Mouse (Mus musculus) gastrocnemius, postnatal 10 days (tissue): ENCODE measurements around the gene Slc26a9. TPM values are rescaled to one million over a fixed set of nuclear protein-coding genes. Genes with fewer than 3 reads are reported as not detected.
A peak's percentile ranks its signal among the peaks of the same experiment; 100 is the strongest.

ENCODE experiments used
- DNase-seq: peaks from one replicate; pipeline ENCODE4 v3.0.0; 2021; ENCODE audit warnings: mixed read lengths
- long read RNA-seq, 2 experiments: library from polyadenylated mRNA; stranded (forward); transcript quantifications; one replicate each; pipeline ENCODE4 v2.0.0; 2021
- total RNA-seq, 2 experiments: library from RNA; stranded (reverse); gene quantifications; 2 replicates each; pipeline ENCODE4 v1.2.3; 2021

Slc26a9 gene
- total RNA-seq: not detected
- long read RNA-seq, experiment 1: 0 reads
- long read RNA-seq, experiment 2: 0 reads

DNA sequence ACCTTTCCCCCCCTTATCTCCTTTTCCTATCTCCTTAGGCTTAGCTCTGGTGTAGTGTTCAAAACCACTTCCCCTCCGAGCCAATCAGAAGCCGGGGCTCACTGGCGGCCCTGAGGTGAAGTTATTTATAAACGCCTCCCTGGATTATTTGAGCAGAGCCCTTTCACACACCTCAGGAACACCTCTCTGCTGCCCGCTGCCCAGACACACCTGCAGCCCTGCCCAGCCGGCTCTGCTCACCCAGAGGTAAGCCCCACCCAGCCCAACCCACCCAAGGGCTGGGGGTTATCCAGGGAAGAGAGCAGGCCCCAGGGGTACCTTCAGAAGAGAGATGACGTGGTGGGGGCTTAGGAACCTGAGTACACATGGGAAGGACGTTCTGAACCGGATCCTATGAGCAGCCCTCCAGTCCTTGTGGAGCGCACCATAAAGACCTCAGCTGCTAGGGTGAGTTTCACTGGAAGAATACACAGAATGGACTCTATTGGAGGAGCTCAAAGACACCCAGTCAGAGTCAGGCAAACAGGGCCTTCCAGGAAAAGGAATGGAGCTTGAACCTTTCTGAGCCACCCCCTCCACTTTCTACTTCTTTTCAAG lies at the start of gene Slc26a9:
TSS of gene Slc26a9 (plus strand) at position 155 of the 597 bp plus-strand sequence.
- DNase-seq: no peak

DNA sequence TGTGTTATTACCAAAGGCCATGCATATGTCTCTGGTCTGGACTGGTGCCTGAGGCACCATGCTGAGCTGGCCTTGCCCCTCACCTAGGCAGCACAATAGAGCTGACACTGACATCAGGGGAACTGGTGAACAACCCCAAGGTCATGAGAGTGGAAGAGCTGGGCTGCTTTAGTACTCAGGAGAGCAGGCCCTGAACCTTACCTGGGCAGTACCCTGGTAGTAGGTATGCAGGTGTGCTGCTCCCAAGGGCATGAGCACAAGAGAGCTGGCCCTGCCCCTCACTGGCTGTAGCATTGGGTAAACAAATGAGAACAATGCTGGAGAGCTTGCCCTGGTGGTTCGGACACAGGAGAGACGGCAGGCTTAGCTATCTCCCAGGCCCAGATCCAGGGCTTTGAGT lies 48.5 kb upstream of the Slc26a9 start:
- no peak for DNase-seq

DNA sequence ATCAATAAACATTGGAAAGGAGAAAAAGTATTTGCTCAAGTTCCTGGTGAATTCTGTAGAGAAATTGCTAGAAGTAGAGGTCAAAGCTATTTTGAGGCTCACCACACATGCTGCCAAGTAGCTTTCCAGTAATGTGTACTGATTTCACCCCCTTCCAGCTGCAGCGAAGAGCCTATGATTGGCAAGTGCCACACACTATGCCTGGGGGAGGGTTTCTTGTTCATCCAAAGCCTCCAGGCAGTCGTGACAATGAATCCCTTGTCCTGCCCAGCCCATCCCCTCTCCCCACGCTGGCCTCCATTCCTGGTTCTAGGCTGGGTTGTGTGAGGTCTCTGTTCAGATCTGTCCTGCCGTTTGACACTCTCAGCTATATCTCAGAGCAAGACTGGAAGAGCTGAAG lies 47.5 kb upstream of the Slc26a9 start:
- no peak for DNase-seq

DNA sequence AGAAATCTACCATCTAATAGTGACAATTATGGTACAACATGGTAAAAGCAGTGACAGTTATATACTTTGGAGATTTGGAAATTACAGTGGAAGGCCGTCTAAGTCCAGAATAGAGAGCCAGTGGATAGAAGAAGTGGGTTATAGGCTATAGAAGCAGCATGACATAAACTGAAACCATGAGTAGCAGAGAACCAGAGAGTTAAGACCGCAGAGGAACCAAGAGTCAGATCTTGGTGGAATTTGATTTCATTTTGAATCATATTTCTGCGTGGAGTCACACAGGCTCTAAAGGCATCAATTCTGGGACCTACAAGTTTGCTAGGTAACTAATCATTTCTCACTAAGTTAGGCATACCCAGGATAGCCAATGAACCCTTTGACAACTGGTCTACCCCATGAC lies 45.1 kb upstream of the Slc26a9 start:
- DNase-seq: no peak

DNA sequence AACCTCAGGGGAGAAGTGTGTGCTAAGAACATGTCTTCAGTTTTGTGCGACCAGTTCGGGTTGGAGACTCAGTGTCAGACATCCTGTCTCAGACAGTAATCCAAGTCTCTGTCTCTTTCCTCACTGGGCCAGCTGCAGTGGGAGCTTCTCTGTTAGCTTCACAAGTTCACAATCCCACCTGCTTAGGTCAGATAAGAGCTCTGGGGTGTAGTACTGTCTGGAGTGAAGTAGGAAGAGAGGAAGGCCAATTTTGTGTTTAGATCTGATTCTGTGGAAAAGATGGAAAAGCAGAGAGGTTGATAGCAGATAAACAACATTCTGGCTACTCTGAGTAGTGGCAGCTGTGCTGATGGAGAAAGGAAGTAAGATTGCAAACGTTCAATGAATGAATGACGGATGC lies 44.2 kb upstream of the Slc26a9 start:
- no peak for DNase-seq

DNA sequence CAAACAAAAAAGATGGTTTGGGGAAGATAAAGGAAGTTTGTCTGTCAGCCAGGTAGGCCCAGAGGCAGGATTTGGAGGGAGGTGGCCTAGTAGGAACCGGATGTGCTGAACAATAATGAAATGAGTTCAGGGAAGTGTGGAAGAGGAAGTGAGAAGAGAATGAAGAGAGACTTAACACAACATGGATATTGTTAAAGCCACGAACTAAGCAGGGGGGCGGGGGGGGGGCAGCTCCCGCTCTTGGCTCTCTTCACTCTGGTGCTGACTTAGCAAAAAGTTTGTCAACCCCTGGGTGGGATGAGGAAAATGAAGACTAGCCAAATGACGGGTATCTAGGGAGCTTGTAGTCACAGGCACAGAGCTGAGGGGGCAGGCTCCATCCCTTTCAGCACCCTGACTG lies 43.4 kb upstream of the Slc26a9 start:
- no peak for DNase-seq

DNA sequence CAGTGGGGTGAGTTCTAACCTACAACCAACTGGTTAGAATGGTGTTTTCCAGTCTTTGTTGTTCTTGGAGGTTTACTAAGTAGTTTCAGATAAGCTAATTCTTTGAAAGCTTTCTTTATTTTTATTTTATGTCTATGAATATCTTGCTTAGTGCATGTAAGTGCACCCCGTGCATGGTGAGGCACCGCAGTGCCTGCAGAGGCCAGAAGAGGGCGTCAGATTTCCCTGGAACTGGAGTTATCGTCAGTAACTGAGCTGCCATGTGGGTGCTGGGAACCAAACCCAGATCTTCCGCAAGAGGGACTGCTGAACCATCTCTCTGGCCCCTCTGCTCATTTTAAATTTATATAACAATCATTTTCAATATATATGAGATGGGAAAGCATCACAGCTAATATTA lies 42.4 kb upstream of the Slc26a9 start:
- DNase-seq: no peak

DNA sequence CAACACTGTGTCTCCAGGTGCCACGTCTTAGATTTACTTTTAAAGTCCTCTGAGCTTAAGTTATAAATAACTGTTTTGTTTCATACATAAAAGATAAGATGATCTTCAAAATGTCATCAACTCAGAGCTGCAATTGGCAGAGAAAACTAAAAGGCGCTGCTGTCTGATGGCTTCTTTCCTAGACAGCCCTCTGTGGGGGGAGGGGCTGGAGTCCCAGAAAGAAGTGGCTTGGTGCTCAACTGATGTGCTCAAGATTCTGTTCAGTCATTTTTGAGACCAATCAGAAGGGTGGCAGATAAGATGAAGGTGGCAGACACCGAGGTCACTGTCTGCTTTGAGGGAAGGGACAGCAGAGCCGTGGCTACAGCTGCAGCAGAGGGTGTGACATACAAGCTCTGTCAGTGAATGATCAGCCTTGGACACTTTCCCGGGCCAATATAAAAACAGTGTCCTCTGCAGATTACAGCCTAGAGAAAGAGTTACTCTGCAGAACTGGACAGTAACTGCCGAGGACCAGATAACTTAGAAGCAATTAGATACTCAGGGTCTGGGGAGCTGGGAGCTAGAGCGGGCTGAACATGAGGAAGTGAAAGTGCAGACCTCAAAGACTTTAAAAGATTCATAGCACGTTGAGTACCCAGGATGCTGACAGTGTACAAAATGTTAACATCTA lies 41.6 kb upstream of the Slc26a9 start:
- DNase-seq: no peak

DNA sequence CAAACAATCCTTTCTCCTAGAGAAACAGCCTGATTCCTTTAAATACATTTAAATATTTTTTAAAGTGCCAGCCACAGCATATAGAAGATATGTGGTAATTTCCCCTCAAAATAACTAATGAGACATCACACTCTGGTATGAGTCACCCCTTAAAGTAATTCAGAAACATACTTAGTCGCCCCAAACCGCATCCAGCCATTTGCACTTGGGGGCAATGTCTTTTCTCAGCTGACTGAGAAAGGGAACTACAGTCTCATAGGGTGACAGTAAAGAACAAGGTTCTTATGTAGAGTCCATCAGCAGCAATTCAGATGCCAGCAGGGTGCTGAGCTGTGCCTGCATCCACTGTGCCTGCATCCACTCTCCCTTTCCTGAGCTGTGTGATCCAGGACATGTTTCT lies 40.3 kb upstream of the Slc26a9 start:
- DNase-seq: no peak

DNA sequence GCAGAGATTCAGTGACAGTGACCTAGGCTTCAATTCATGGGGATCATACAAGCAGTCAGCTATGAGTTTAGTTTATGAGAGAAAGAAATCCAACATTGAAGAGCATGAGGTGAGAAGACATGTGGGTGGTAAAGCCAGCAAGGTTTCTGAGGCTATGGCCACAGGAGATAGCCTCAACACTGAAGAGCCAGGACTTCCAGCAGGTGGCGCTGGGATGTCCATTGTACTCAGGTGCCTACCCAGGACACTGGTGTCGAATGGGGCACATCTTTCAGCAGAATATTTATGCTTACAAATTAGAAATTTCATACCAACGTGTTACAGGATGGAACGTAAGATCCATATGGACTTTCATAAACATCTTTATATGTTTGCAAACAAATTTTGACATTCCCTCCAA lies 35.5 kb upstream of the Slc26a9 start:
- peak; percentile 65 for DNase-seq

DNA sequence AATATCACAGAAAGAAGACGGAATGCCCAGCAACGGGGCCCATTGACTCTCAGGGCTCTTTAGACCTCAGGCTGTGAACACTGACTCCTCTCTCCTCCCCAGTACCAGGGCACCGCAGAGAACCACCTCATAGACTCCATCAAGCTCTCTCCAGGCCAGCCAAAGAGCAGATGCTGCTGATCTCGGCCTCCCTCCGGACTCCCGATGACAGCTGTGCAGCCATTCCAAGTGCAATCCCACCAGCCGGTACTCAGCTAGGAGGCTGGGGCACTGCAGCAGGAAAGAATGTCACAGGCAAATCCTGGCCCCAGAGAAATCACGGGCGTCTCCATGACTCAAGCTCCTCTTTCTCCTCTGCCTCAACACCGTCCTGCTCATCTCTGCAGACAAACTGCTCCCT lies 32.3 kb upstream of the Slc26a9 start:
- DNase-seq: no peak

DNA sequence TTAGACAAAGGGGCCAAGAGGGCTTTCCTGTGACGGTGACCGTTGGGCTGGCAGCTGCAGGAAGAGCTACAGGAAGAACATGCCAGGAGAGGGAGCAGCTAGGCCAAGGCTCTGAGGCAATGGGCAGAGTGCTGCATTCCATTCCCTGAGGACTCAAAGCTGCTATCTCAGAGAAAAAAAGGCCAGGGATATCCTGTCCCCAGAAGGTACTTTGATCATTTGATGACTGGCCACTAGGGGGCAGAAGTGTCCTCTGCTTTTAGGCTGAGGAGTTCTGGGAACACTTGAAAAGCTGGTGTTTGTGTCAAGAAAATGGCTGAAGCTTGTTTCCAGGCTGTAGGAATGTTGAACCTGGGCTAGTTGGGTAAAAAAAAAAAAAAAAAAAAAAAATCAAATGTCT lies 31.4 kb upstream of the Slc26a9 start:
- peak; percentile 88 for DNase-seq

DNA sequence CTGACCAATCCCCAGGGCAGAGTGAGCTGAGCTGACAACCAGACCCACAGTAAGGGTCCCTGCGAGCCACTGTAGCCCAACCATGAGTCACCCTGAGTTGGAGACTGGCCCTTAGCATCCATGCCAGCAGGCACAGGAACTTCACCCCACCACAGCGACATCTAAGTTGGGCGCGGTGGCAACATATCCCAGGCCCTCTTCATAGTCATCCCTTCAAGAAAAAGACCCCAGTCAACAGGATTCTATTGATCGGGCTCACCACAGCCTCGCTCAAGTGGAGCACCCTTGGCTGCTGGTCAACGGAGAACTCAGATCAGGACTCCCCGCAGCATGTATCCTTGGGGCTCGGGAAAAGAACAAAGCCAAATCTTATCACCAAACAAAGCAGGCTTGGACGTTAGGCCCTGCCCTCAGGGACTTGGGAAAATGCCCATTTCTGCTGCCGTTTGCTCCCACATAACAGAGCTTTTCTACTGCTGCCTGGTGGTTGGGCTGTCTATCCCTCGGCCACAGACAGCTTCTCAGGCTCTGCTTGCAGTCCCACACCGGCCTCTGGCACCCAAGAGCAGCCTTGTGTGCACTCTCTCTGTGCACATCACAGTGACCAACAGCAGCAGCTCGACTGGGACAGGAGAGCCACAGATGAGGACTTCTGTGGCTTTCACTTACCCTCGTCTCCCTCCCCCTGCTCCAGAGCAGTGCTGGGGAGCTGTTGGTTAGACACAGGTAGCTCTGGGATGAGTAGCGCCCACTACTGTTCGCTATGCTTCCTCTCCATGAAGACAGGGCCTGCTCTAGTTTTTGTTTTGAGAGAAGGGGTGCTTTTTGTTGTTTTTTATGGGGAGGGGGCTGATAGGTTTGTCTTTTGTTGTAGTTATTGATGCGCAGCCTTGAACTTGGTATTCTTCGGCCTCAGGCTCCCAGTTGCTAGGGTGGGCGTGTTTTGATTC lies 29.2 kb upstream of the Slc26a9 start:
- DNase-seq: no peak

DNA sequence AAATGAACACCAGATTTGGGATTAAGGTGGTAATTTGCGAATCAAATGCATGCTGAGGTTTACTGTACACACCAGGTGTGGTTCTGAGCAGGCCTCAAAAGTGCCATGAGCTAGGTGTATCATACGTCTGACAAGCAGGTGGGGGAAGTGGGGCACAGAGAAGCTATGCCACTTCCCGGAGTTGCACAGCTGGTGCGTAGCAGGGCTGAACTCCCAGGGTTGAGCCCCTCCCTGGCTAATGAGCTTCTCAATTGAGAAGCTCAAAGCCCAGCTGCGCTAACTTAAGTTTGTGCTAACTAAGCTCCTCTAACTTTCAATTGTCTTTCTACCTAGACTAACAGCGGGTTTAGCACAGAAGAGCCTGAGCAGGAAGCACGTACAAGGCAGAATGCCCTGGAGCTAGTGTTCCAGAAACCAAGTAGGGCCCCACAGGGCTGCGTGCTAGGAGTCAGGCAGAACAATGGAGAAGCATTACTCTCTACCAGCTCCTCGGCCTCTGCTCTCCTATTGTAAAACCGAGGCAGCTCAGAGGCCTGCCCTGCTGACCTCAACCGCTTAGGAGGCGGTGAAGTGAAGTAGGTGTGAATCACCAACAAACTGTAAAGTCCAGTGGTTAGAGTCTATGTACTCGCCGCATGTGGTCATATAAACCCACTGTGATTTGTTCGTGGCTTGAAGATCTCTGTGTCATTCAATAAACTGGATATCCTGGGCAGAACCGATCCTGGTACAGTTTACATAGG lies 24.7 kb upstream of the Slc26a9 start:
- DNase-seq: no peak

DNA sequence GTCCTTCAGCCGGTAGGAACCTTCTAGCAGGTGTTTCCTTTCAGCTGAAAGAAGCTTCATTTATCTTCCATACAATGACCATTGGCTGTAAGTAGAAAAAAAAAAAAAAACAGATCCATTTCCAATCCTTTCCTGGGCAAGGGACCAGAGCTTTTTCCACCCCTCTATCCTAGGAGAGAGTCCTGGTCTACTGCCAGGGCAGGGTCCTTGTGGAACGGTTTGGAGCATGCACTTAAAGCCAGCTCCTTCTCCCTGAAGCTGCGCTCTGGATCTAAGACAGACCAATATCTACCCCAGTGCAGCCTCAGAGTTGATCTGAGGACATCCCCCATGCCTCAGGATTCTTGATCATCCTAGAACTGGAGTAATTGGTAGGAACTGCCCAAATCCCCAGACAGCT lies 21.8 kb upstream of the Slc26a9 start:
- DNase-seq: no peak

DNA sequence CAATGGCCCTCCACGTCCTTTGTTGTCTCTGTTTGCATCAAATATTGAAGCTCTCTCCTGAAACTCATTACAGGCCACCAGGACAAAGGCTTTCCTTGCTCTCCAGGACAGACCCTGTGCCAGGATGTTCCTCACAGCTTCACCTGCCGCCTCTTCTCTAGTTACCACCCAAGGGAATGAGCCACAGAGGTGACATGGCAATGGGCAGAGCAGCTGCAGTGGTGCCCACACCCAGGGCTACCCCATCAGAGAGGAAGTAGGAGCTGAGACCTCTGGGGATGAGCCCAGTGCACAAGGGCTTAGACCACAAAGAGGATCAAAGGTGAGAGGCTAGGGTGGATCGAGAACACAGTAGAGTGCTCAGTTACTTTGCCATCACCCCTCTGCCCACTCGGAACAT lies 20.3 kb upstream of the Slc26a9 start:
- DNase-seq: no peak

DNA sequence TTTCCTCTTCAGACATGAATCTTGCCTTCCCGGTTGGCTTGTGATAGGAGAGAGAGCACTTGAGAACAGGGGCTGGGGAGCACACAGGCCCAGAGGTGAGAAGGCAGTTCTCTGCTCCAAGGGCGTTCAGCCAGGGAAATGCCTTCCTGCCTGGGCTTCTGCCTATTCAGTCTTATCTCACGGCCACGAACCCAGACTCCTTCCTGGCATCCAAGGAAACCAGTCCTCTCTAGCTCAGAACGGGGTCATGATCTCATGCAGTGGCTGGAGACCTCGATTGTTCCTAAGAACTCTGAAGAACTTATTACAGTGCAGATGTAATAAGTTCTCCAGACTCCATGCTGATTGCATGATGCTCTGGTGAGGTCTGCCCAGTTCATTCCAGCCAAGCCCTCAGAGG lies 17.2 kb upstream of the Slc26a9 start:
- no peak for DNase-seq

DNA sequence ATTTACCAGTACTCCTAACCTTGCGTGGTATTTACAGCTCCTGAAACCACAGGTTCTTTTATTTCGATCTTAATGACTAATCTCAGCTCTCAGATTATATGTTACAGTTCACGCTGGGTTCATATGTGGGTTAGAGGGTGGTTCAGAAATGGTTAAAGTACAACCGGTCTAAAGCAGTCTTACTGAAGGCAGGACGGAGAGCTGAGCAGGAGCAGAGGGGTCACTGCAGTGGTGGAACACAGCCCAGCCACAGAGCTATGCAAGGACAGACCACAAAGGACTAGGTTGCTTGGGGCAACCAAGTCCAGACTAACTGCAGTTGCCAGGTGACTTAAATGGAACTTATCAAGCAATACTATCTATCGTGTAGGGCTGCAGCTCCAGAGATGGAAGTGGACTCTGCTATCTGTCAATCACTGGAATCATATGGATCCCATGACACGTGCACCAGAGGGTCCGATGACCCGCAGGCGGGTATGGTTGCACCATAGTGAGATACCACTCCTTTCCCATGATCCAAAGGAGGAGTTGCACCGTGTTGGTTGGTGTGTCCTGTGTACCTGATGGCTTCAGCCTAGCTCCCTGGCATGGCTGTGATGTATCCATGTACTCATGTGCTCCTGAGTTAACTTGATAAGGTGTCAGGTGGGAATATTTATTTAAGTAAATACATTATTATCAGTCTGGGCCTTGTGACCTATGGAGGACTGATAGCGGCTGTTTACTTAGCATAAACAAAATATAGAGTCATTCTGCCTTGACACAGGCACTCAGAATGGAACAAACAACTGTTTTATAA lies 13.0 kb upstream of the Slc26a9 start:
- no peak for DNase-seq

DNA sequence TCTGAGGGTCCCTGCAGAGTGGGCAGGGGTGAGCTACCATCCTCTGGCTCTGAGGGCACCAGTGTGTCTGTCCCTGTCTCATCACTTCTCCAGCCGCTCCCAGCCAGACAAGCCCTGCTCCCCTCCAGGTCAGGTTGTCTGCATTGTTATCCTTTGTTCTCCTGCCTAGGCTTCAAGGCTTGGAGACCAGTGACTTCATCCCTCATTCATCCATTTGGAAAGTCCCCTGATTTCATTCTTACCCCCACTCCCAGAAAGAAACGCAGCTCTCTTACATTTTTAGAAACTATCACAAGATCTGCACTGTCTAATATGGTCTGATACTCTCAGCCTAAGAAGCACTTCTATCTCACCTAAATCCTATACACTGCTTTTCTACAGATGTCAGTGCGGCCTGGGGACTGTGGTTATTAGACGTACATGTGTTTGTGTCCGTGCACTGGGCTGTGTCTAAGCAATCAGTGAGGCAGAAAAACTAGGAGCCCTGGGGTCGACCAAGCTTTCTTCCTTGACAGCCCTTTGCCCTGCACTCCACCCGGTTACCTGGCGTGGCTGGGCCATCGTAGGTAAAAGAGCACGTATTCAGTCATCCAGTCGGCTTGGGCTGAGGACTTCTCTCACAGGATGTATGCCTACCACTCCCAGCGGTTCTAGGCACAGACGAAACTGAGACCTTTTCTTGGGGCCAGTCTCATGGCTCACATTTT lies 10.2 kb upstream of the Slc26a9 start:
- no peak for DNase-seq

DNA sequence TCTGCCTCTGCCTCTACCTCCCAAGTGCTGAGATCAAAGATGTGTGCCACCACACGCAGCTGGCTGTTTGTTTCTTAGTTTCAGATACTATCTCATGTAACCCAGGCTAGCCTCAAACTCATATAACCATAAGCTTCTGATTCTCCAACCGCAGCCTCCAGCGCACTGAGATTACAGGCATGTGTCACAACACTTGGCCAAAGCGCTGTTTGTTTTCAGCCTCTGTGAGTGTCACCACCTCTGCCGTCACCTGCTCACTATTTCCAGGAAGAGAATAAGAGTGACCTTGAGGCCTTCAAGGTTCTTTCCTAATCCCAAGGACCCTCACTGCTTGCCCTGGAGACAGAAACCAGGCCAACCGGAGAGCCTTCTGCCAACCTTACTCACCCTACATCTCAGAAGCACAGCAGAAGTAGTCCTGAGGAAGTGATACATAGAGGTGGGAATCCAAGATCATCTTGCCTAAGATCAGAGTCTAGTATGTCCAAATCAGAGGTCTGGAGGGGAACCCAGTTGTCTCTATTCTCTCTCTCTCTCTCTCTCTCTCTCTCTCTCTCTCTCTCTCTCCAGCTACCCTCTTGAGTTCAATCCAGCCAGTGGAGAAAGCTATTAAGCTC lies 9.1 kb upstream of the Slc26a9 start:
- no peak for DNase-seq

DNA sequence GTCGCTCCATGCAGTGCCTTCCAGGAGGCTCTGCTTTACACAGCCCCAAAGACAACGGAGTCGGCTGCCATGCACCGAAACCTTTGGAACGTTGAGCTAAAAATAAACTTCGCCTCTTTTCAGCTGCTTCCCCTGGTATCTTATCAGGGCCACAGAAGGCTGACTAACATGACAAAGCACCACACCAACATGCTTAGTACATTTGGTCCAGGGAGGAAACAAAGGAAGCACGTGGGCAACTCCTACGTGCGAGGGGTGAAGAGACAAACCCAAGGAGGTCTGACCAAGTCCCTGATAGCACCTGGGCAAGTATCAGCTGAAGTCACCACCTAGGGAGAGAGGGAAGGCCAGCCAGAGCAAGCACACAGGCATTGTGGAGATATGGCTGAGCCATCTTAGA lies 7.3 kb upstream of the Slc26a9 start:
- DNase-seq: no peak
